In the genomic region with DNA sequence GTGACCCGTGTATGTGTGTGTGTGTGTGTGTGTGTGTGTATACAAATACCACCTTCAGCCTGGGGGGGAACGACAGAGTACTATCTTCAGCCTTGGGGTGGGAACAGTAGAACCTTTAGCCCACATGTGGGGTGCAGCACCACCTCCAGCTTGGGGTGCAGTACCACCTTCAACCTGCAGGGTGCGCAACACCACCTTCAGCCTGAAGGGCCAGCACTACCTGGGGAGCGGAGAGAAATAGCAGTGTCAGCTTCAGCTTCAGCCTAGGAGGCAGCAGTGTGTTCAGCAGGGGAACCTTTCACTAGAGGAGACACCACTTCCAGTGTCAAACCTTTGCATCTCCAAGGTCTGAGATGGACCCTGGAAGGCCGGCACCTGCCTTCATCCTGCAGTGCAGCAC, we compare ENCODE assay signal across 9 mouse cellular contexts.
A peak's percentile ranks its signal among the peaks of the same experiment; 100 is the strongest.
DNase-seq lines count a peak whose midpoint lies in the region; ATAC-seq and TF ChIP-seq lines count a peak whose summit lies in the region.
"Had no signal": no experiment of that assay in that cellular context is flagged by ENCODE, and none has a peak within 500 bp of the region (broad histone marks: within the 10 kb centered on the region; RNA-seq: fewer than 3 reads in every experiment).

No protein-coding gene starts in this region.

- no peaks in the 10 kb centered on the region for H3K27me3 ChIP-seq in forebrain, embryonic 10.5 days (ENCODE audit: poor library complexity, severe bottlenecking)
- no peaks in the 10 kb centered on the region for H3K27me3 ChIP-seq in forebrain, embryonic 15.5 days
- H3K27me3 ChIP-seq in limb, embryonic 10.5 days (ENCODE audit: low read depth, poor library complexity, severe bottlenecking): no peaks in the 10 kb centered on the region
- no peaks in the 10 kb centered on the region for H3K27me3 ChIP-seq in small intestine, adult 2 months (ENCODE audit: control insufficient read depth, insufficient read depth, low read length)

- H3K9me3 ChIP-seq in forebrain, embryonic 10.5 days: 0 out of 2 replicates have a peak, but pooled peaks cover 4% of the 10 kb centered on the region
- H3K9me3 ChIP-seq in forebrain, embryonic 15.5 days: no peaks in the 10 kb centered on the region
- no peaks in the 10 kb centered on the region; the same call in 1 of the 2 replicates for H3K9me3 ChIP-seq in limb, embryonic 10.5 days (replicated peaks)

- 0 out of 2 replicates have a peak overlapping the region, but pooled peaks have one; percentile 15 for H3K27ac ChIP-seq in forebrain, embryonic 10.5 days
- no peak overlapping the region for H3K27ac ChIP-seq in forebrain, embryonic 15.5 days (replicated peaks)
- H3K27ac ChIP-seq in limb, embryonic 10.5 days: no peak overlapping the region
- no peak overlapping the region for H3K27ac ChIP-seq in small intestine, adult 2 months (ENCODE audit: insufficient read depth, low read depth, low read length)
- H3K27ac ChIP-seq: macrophage had no signal

- peaks cover 21% of the 10 kb centered on the region for H3K4me1 ChIP-seq in forebrain, embryonic 10.5 days
- H3K4me1 ChIP-seq in forebrain, embryonic 15.5 days: peaks cover 8% of the 10 kb centered on the region; the same call in 1 of the 2 replicates
- H3K4me1 ChIP-seq in limb, embryonic 10.5 days: peaks cover 34% of the 10 kb centered on the region
- no peaks in the 10 kb centered on the region; the same call in 1 of the 2 replicates for H3K4me1 ChIP-seq in small intestine, adult 2 months (ENCODE audit: control insufficient read depth, insufficient read depth, insufficient read length, low read length)

- 55% methylated on average over 5 of the region's 5 CpGs for WGBS in forebrain, embryonic 10.5 days
- WGBS in forebrain, embryonic 15.5 days: 67% methylated on average over 5 of the region's 5 CpGs
- 54% methylated on average over 5 of the region's 5 CpGs for WGBS in limb, embryonic 10.5 days
- WGBS in small intestine, adult 2 months: 55% methylated on average over 5 of the region's 5 CpGs

- TF ChIP-seq POLR2A in small intestine, adult 2 months (IDR thresholded peaks at IDR 0.05; ENCODE audit: low read depth, low read length): no peak

- 0 out of 2 replicates have a peak, but pooled peaks cover 9% of the 10 kb centered on the region for H3K36me3 ChIP-seq in forebrain, embryonic 10.5 days (replicated peaks)
- peaks cover 20% of the 10 kb centered on the region; the same call in 1 of the 2 replicates for H3K36me3 ChIP-seq in forebrain, embryonic 15.5 days
- H3K36me3 ChIP-seq in limb, embryonic 10.5 days: 0 out of 2 replicates have a peak, but pooled peaks cover 2% of the 10 kb centered on the region
- no peaks in the 10 kb centered on the region for H3K36me3 ChIP-seq in small intestine, adult 2 months (ENCODE audit: control insufficient read depth, insufficient read depth, low read length)

- H3K9ac ChIP-seq in forebrain, embryonic 15.5 days (replicated peaks): no peak overlapping the region

- DNase-seq in forebrain, embryonic 10.5 days (ENCODE audit: extremely low spot score, low spot score): no peak
- DNase-seq in 416B (ENCODE audit: low read depth): peak; percentile 61
- DNase-seq in adrenal gland, postnatal 36 days: peak; percentile 39 to 45
- DNase-seq in limb, embryonic 10.5 days (ENCODE audit: low spot score): peak; percentile 55
- DNase-seq in frontal cortex, postnatal 14 days (ENCODE audit: low spot score in 2 of 2): no peak
- DNase-seq in yolk sac, embryonic 10.5 days (ENCODE audit: low spot score): no peak

- H3K4me3 ChIP-seq in forebrain, embryonic 10.5 days: no peak overlapping the region
- no peak overlapping the region for H3K4me3 ChIP-seq in forebrain, embryonic 15.5 days
- no peak overlapping the region for H3K4me3 ChIP-seq in limb, embryonic 10.5 days
- no peak overlapping the region for H3K4me3 ChIP-seq in small intestine, adult 2 months (ENCODE audit: low read depth, low read length)

- ATAC-seq in forebrain, embryonic 15.5 days (replicated peaks): no peak

- TF ChIP-seq CTCF in small intestine, adult 2 months (IDR thresholded peaks at IDR 0.05; ENCODE audit: extremely low read depth, insufficient read length, insufficient replicate concordance, low read depth, low read length): peak; percentile 79; the same call in 1 of the 2 replicates

- no peak overlapping the region for H3K4me2 ChIP-seq in forebrain, embryonic 15.5 days (replicated peaks)

Comparison
In these comparisons a context has a peak if more than half of its experiments do, and no peak if none do; other contexts are left out.
1. DNase-seq: peak in 416B (single experiment), adrenal gland, postnatal 36 days (2 of 2) and limb, embryonic 10.5 days (single experiment); none in forebrain, embryonic 10.5 days (single experiment), frontal cortex, postnatal 14 days (0 of 2) and yolk sac, embryonic 10.5 days (single experiment).